Mouse (Mus musculus) right cerebral cortex, postnatal 25 days (tissue): Measurements from ENCODE around the gene Lrg1.

ENCODE experiments used
- DNase-seq: peaks from one replicate; pipeline ENCODE4 v3.0.0; 2022

Lrg1 gene

GRCm38 (mm10) chr17:56134463-56134971 lies 12.7 kb upstream of the Lrg1 start:
- no peak for DNase-seq

GRCm38 (mm10) chr17:56133457-56134363 lies 11.9 kb upstream of the Lrg1 start:
- no peak for DNase-seq

GRCm38 (mm10) chr17:56132661-56133060 lies 10.9 kb upstream of the Lrg1 start:
- DNase-seq = no peak

GRCm38 (mm10) chr17:56131814-56132213 lies 10.0 kb upstream of the Lrg1 start:
- no peak for DNase-seq

GRCm38 (mm10) chr17:56131136-56131535 lies 9.3 kb upstream of the Lrg1 start:
- no peak for DNase-seq

GRCm38 (mm10) chr17:56128246-56128645 lies 6.4 kb upstream of the Lrg1 start:
- no peak for DNase-seq

GRCm38 (mm10) chr17:56126175-56126574 lies 4.4 kb upstream of the Lrg1 start:
- DNase-seq = no peak

GRCm38 (mm10) chr17:56125276-56125630 lies 3.5 kb upstream of the Lrg1 start:
- DNase-seq = no peak

GRCm38 (mm10) chr17:56124377-56125275 lies 2.8 kb upstream of the Lrg1 start:
- DNase-seq = no peak

GRCm38 (mm10) chr17:56123681-56124340 lies 2.0 kb upstream of the Lrg1 start:
- no peak for DNase-seq

GRCm38 (mm10) chr17:56123161-56123560 lies 1.4 kb upstream of the Lrg1 start:
- DNase-seq = no peak

- no peak for DNase-seq
Measured at GRCm38 (mm10) chr17:56119981-56120880, 1.6 kb downstream of the Lrg1 start.

GRCm38 (mm10) chr17:56119431-56119830 lies 2.4 kb downstream of the Lrg1 start:
- no peak for DNase-seq

- no peak for DNase-seq
Measured at GRCm38 (mm10) chr17:56117251-56117710, 4.5 kb downstream of the Lrg1 start, which contains the start of gene Plin5. Gene Plin5, minus strand, starts transcription at chr17:56117596.

- DNase-seq = no peak
Measured at GRCm38 (mm10) chr17:56116193-56116592, 5.6 kb downstream of the Lrg1 start.

GRCm38 (mm10) chr17:56112743-56113142 lies 9.1 kb downstream of the Lrg1 start:
- no peak for DNase-seq

- DNase-seq = no peak
Measured at GRCm38 (mm10) chr17:56111864-56112263, 9.9 kb downstream of the Lrg1 start.

GRCm38 (mm10) chr17:56111021-56111420 lies 10.8 kb downstream of the Lrg1 start:
- no peak for DNase-seq

- no peak for DNase-seq
Measured at GRCm38 (mm10) chr17:56110571-56110970, 11.2 kb downstream of the Lrg1 start.

GRCm38 (mm10) chr17:56109219-56110051 lies 12.4 kb downstream of the Lrg1 start, which contains the start of gene Plin4:
Gene Plin4, minus strand, starts transcription at chr17:56109803.
- no peak for DNase-seq
